Mouse (Mus musculus): ENCODE results near the gene Myof. TPM values are rescaled to one million over a fixed set of nuclear protein-coding genes. Genes with fewer than 3 reads are reported as not detected.

Gene Myof
- total RNA-seq, 2 experiments from 2014 or later = 5.9 to 6.4 TPM

Other genes starting within 250 kb of the Myof start
- gene Cep55, start 11.4 kb upstream of the Myof start, total RNA-seq (2021) = under 1 TPM; 0.57 to 0.66 TPM
- not detected for gene Ffar4, start 53.5 kb upstream of the Myof start, total RNA-seq (2021)
- gene Rbp4, start 81.7 kb upstream of the Myof start, total RNA-seq (2021) = 10 to 100 TPM; 23.3 to 23.6 TPM
- under 1 TPM; 0.53 to 0.87 TPM for gene Pde6c, start 89.2 kb upstream of the Myof start, total RNA-seq (2021)
- gene Fra10ac1, start 180.6 kb upstream of the Myof start, total RNA-seq (2021) = 10 to 100 TPM; 11.1 to 15.9 TPM
- 100 to 1,000 TPM; 117 to 127 TPM for gene Lgi1, start 221.0 kb upstream of the Myof start, total RNA-seq (2021)

Measured in left cerebral cortex, postnatal 14 days (tissue).